Mouse (Mus musculus): ENCODE measurements around the gene Reln.

DNA sequence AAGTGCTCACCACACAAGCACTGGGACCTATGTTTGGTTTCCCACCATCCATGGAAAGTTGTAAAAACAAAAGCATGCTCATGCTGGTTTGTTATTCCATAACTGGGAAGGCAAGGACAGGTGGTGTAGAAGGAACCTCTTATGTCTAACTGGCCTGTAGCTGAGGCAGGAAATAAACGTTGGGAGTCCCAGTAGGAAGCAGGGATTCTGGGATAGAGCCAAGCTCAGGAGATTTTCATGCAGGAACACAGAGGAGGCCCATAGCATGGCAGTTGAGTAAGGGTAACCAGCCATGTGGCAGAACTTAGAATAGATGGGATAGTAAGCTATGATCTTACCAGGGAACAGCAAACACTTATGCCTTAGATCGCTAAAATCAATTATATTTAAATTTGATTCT, 120.6 kb downstream of the Reln start:
- TF ChIP-seq POLR2A (IDR thresholded peaks at IDR 0.05; ENCODE audit: insufficient read depth, low read depth, low read length) (no peak), CTCF (IDR thresholded peaks at IDR 0.05; ENCODE audit: insufficient read depth, low read depth, low read length) (no peak)
